Mouse (Mus musculus) kidney, adult 18-20 months (tissue): ENCODE data around the gene Mreg.

ENCODE experiments used
- DNase-seq: peaks from one replicate; pipeline ENCODE4 v3.0.0; 2021

Gene Mreg

DNA sequence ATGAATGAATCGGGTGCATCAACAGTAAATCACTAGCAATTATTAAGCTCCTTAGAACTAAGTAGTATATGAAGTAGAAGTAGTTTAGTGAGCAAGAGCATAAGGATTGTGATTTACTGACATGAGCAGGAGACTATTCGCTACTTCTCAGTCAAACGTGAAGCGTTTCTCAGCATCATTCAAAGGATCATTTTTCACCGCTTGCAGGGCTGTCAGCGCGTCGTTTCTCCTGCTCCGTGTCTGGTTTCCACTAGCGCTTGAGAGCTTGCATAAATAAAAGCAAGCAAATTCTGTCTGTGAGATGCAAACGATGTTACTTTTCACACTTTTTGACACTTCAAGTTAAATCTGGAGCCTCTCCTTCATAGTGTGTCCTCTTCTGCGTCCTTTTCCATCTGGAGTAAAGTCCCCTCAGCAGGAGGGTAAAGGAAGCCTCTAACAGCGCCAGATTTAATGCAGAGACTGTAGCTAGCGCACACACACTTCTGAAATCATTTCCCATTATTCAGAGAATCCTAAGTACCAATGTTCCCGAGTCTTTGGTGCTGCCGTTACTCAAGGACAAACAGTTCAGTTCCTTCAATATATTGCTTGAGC is 23.9 kb downstream of the Mreg start:
- DNase-seq, result no peak

DNA sequence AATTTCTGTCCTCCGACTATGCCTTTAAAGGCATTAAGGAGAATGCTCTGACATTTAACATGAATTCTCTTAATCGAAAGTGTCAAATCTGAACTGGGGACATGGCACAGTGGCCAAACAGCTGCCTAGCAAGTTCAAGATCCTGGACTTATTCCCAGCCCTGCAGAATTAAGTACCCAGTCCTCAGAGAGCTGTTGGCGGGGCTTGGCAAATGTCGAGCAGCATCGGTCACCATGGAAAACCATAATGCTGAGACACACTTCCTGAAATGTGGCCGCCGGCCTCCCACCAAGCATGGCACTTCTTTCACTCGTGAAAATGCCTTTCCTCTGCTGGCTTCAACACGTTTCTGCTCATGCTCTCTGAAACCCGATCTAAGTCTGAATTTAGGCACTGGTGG is 24.6 kb downstream of the Mreg start:
- no peak for DNase-seq

DNA sequence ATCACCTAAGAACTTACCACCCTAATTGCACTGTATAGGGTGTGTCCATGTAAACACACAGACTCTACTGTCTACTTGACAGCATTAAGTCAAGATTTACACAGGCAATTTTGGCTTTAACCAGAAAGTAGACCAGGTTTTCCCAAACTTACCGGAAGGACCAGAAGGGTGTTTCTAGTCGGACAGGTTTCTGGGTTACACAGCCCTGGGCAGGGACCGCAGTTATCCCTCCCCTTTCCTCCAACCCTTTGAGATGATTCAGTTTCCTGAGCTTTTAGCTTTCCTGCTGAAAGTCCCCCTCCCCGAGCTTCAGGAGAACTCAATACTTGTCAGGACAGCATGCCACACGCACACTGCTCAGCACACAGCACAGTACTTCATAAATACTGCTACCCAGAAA is 26.0 kb downstream of the Mreg start:
- DNase-seq, result no peak

DNA sequence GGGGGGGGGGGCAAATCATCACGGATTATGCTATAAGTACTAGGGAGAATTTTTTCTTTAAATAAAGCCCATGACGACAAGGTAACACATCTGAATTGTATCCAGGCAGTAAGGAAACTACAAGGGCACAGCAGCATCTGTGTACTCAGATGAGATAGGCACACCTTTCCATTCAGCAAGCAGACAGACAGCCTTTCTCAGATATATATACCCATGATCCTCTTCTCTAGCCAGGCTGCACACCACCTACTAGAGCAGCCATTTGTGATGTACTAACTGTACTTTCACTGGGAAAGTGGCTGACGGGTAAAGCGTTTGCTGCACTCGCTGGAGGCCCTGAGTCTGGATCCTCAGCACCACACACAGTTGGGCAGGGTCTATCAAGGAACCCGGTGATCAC is 28.6 kb downstream of the Mreg start:
- no peak for DNase-seq

DNA sequence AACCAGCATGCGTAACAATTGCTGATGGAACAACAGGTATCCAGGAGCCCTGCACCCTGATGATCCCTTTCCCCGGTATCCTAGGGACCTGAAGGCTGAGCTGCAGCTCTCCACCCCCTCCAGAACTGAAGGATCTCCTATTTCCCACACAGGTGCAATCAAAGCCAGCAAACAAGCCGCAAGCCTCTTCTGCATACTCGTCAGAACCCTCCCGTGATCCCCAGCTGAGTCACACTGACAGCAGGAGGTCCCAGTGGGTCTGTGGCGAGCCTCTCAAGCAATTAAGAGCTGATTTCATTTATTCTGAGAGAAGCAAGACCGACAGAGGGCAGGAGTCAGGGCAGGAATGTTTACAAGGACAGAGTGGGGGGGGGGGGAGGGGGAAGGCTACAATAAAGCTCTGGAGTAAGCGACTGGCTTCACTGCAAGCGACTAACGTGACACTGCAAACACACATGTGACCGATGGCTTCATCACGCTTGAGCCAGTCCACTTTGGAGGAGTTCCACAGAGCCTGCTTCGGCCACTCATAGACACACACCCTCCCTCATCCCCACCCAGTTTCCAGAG is 29.1 kb downstream of the Mreg start:
- DNase-seq, result peak; percentile 8

DNA sequence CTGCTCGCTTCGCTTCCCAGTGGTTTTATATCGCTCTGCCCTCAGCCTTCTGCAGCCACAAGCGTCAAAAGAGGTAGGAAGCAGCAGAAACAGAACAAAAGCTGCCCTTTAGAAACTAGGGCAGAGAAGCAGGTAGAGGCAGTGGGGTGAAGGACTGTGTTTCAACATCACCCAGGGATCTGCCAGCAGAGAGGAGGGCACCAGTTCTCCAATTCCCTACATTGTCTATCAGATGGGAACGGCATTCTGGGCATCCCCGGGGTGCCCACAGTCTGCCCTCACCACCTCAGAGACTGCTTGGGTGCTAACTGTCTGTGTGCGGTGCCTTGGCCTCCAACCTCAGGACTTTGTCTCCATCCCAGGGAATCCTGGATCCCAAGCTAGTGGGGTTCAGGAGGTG is 32.2 kb downstream of the Mreg start:
- DNase-seq, result no peak

DNA sequence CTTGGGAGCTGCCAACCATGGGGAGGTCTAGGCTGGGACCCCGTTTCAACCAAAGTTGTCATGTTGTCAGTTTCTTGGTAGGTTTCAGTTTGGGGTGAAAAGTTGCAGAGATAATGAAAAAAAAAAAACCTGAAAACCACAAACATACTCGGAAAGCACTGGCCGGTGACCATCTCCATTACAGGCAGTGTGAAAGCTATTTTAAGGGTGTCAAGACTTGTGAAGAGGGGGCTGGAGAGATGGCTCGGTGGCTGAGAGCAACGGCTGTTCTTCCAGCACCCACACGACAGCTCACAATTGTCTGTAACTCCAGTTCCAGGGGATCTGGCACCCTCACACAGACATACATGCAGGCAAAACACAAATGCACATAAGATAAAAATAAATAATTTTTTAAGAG is 35.9 kb downstream of the Mreg start:
- no peak for DNase-seq

DNA sequence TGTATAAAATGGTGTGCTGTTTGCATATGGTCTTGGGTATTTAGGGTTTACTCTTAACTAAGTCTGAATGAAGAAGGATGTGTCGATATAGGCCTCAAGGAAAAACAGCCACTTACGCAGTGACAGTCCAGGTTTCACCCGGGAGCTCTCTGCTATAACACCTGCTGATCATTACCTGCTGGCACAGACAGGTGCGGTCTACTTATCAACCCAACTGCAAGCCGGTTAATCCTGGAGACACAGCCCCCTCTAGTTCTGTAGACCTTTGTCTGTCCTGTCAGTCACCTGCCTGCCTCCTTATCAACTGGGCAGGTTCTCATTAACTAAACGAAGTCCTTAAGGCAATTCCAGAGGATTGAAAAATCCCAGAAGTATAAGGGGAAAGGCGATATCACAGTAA is 37.9 kb downstream of the Mreg start:
- no peak for DNase-seq

DNA sequence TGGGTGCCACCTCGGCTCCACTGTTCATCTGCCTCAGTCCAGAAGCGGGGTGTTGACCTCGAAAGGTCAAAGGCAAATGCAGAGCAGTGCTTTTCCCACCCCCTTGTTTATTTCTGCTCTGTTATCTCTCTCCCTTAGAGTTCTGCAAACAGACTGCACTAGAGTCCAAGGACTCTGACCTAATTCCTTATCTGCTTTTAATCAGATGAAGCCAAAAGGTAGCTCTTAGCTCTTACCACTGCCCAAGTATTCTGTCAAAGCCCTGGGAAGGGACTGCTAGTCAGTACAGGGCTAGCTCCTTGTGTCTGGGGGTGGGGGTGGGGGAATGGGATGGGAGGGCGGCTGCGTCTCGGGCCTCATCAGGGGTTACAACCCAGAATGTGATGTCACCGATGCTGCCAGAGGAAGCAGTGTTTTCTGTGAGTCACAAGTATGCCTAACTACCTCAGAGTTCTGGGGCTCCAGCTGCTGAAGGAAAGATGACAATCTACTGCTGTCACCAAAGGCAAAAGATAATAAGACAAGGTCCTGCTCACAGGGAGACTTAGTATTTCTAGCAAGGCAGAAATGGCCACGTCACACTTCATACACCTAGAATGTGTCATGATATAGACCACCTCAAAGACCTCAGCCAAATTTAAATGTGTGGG is 38.6 kb downstream of the Mreg start:
- DNase-seq, result no peak

DNA sequence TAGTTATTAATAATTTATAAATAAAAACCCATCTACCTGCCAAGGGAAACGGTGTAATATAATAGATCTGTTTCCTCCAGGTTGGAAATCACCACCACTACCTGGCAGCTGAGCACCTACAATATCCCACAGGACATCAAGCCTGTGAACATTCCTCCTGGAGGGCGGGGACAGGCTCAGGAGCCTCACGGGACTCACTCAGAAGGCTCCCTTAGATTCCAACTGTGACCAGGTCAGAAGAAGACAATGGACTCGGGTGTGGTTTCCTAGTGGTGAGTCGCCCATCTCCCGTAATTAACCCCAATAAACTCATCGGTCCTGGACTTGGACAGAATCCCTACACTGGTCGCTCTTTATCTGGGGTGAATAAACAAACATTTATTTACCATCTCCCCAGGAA is 39.3 kb downstream of the Mreg start:
- DNase-seq, result no peak

DNA sequence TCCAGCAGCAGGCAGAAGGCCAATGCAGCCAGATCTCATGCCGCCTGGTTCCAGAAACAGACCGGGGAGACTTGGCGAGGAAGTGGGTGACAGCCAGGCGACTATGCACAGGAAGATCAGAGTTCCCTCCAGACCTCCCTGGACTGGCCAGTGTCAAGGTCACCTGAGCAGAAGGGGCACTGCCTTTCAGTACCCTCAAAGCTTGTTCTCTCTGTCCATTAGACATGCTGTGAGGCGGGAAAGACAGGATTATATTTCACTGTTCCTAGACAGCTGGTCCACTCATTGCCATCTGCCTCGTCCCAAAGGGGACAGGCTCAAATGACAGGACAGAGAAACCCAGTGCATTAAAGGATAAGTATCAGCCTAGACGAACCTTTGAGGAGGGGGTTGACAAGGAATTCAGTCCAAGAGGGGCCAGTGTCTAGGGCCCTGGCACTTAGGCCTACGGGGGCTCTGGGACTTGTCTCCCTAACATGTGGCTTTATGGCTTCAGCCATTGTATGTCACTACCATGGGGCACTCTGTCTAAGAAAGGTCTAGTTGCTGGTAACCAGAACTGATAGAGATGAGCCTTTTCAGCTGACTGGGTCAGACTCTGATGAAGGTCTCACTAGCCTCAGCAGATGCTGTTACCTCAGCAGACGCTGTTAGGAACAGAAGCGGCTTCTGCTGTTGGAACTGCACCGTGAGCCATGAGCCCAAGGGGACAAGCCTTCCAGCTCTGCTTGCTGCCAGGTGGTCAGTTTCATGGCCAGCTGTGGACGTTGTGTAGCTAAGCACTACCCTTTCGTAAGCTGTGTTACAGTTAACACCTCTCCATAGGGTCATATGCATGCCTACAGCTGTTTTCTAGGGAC is 40.9 kb downstream of the Mreg start:
- no peak for DNase-seq

DNA sequence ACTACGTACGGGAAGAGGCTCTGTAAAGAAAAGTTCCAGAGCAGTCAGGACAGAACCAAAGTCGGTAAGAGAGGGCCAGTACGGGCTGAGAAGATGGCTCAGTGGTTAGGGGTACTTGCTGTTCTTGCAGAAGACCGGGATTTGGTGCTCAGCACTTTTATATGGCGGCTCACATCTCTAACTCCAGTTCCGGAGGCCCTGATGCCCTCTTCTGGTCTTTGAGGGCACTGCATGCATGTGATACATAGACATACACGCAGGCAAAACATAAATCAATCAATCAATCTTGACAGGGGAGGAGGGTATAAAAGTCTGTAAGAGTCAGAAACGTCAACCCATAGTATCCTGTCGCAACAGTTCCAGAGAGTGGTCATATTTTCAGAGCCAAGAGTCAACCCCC is 45.1 kb downstream of the Mreg start:
- DNase-seq, result no peak

DNA sequence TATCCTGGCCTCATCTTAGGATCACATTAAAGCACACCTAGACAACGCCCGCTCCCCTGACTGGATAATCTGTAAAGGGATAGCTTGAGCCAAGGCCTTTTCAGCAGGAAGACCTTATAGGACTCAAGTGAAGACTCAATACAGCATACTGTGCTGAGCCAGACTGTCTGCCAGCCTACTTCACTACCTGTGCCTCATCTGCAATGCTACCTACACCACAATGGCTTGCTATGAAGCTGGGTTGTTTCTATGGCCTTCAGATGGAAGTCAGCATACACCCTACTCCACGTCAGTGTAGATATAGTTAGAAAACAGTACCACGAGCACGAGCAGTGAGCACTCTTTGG is 45.7 kb downstream of the Mreg start:
- DNase-seq, result no peak

DNA sequence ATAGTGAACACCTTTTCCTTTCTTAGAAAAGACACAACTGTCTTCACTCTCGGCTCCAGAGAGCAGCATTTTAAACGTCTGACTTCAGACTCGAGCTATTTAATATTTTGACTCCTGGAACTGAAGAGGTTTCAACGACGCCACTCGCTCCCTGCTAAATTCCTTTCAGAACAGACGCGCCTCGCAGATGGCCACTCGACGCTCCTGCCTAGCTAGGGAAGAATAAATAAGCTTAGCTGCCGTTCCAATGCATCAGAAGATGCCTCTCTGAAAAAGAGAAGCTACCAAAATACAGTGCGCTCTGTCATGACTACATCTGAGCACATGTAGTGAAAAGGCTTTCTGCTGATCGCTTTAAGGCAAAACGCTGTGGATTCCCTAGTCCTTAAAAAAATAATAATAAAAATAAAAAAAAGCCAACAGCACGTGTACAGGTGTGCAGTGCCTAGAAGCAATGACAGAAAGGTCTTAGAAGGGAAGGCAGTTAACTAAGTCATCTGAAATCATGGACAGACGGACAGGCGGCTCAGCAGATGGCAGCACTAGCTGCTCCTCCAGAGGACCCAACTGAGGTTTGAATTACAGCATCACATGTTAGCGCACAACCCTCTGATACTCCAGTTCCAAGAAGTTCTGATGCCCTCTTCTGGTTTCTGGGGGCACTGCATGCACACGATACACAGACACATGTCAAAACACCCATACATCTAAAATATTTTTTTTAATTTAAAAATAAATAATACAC is 46.2 kb downstream of the Mreg start:
- DNase-seq, result no peak

DNA sequence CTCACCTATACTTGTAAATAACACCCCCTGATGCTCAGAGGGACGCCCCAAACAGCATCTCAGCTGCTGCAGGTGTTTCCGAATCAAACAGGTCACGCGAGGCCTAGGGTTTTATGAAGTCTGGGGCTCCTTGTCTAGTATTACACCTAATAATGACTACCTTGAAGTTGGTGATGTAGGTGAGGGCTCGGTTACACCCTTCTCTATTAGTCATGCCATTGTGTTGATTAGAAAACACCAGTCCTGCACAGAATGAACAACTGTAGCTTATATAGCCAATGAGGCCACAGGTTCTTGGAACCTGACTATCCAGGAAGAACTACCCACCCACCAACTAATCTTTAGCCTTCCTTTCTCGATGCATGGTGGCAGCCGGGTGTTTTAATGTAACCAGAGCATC is 51.8 kb downstream of the Mreg start:
- no peak for DNase-seq

DNA sequence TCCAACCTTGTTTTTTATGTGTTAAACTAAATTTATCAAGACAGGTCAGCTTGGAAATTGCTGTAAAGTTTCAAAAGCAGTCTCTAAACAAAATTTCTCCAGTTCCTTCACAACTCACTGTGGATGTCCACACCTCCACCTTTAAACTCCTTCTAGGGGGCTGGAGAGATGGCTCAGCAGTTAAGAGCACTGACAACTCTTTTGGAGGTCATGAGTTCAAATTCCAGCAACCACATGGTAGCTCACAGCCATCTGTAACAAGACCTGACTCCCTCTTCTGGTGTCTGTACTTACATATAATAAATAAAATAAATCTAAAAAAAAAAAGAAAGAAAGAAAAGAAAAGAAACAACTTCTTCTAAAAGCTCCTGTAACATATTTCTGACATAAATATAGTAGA is 67.1 kb downstream of the Mreg start:
- DNase-seq, result no peak

DNA sequence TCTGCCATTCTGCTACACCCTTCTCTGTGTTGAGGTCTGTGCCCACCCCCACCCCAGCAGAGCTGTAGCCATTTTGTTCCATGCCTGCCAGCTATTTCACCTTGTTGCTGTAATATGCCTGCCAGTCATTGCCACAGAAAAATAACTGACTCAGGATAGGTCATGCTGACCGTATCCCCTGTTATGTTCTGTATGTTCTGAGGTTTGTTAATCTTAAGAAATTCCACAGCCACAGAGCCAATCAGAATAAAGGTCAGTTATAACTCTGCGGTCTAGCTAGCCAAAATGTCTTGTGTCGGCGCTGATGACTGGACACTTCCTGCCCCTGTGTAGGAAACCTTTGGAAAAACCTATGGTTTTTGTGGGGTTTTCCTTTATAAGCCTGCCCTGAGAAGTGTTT is 67.7 kb downstream of the Mreg start:
- DNase-seq, result no peak

DNA sequence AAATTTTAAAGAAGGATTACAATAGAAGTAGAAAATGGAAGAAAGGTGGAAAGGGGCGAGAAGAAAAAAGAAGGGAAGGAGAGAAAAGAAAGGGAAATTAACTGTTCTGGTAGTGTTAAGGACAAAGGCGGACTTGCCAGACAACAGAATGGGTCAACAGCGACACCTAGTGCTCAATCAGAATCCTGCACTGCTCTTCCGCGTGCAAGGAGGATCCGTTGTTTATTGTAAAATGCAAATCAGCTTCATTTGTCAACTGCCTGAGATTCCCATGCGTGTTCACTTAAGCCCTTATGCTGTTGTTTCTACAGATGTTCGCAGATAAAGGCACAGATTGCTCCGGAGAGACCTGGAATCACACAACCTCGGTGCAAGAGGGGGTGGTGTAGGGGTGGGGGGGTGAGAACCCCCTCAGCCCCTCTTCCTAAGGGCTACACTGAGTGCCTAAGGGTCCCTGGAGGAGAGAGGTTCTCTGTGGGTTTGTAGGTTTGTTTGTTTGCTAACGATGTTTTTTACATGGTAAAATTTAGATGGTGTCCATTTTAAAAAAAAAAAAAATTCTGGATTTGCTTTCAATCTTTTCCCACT is 70.1 kb downstream of the Mreg start:
- DNase-seq, result peak; percentile 32

DNA sequence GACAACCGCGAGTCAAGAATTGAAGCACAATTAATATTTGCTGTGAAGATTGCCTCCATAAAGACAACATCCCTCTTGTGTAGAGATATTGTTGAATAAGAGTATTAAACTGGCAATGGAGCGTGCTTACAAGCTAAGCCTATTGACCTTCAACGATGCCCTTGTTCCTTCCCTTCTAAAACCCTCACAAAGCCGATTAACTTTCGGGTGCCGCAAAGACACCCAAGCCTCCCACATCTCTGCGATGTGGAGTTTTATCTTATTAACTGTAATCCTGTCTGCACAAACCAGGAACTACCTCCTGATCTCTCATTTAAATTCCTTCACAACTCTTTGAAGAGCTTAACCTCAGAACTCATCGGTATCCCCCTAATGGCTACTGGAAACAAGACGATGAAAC is 76.0 kb downstream of the Mreg start:
- DNase-seq, result no peak

DNA sequence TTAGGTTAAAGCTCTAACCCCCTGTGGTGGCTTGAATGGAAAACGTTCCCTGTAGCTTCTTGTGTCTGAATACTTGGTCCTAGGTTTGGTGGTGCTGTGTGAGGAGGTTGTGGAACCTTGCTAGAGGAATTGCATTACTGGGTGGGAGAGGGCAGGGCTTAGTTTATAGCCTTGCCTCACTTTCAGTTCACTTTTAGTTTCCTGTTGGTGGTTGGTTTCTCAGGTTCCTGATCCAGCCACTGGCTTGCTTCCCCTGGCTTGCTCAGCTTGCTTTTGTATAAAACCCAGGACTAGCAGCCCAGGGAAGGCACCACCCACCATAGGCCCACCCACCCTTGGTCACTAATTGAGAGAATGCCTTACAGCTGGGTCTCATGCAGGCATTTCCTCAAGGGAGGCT is 77.6 kb downstream of the Mreg start:
- no peak for DNase-seq

DNA sequence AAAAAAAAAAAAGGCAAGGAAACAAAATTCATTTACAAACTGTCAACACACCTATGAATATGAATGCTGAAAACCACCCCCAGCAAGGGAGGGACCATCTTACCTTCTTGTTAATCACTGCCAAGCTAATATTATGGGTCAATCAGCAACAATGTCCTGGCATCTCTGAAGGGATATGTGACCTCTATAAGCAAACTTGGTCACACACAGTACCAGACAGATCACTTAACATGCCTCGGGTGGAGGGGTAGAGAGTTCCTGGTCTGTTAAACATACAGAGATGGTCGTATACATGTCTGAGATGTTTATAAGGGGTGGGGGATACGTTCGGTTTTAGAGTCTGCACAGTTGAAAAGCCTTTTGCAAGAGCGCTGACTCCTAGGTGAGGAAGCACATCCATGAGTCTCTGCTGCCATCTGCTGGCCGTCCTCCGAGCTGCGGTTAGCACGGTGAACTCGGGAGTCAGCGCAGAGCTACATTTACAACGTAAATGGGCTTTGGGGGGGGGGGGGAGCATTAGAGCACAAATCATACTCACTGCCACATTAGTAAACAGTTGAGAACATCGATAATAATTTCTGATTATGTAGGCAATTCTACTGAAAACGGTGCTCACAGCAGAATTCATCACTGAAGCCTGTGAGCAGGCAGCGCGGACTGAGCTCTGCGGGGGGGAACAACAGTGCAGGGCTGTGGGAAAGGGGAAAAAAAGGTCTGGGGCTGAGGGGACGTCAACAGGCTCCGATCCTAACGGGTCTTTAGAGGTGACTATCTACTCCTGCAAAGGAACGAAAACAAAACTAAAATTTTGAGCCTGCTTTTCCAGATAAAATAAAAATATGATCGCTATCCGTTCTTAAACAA is 88.4 kb downstream of the Mreg start:
- peak; percentile 85 for DNase-seq

DNA sequence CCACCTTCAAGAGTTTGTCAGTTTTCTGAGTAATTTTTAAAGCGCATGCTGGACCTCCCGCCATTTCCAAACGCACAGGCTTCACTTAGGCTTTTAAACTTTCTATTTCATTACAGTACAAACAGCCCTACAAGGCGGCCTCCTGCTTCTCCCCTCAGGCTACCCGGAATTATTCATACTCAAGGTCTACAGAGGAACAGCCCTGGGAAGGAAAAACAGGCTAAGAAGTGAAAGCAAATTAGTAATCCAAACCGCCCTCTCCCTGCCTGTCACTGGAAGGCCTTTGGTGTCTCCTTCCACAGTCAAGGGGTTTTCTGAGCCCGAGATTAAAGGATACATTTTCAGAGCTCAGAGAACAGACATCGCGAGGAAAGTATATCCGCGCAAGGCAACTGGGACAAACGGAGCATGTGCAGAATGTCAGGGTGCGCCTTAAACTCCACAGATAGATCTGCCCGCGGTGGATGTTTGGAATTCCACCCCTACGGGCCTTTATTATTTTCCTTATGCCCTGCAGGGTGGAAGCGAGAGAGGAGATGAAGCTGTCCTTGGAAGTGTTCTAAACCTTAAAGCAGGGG is 90.4 kb downstream of the Mreg start:
- DNase-seq, result no peak
